Mouse (Mus musculus): ENCODE measurements around the gene Slc7a1. TPM values are rescaled to one million over a fixed set of nuclear protein-coding genes. Genes with fewer than 3 reads are reported as not detected.

Gene Slc7a1
- total and polyA plus RNA-seq, 3 experiments, result 20.5 to 78.3 (median 69.5) TPM

- DNase-seq (ENCODE audit: extremely low read depth), result no peak
- peaks cover 90% of the 10 kb centered on the region for H3K79me2 ChIP-seq (replicated peaks; ENCODE audit: control insufficient read depth, extremely low read depth, insufficient read depth, poor library complexity, severe bottlenecking)
- dilution Hi-C loops (cut with MboI; ENCODE audit: extremely low pct_ligation_motif_present, extremely low pct_unique_long_range_greater_than_20kb, low sequenced_read_pairs), result no loop called here
- no peaks in the 10 kb centered on the region for H3K27me3 ChIP-seq (replicated peaks)
- TF ChIP-seq IRF4 (IDR thresholded peaks at IDR 0.05; ENCODE audit: low read depth, low read length) (no peak), JUN (IDR thresholded peaks at IDR 0.05; ENCODE audit: insufficient read depth, low read depth, low read length) (no peak), RCOR1 (conservative IDR thresholded peaks at IDR 0.05; ENCODE audit: low read depth, low read length) (no peak), BHLHE40 (IDR thresholded peaks at IDR 0.05; ENCODE audit: low read depth, low read length) (no peak), TBP (conservative IDR thresholded peaks at IDR 0.05; ENCODE audit: low read depth, low read length) (no peak)
- H3K27ac ChIP-seq (ENCODE audit: insufficient read depth, low read depth), result no peak overlapping the region
- in situ Hi-C loops (cut with MboI; ENCODE audit: low pct_ligation_motif_present, low pct_unique_long_range_greater_than_20kb, low sequenced_read_pairs), result no loop called here
- no peak overlapping the region for H3K9ac ChIP-seq (ENCODE audit: insufficient read depth, low read depth)
- no peak overlapping the region for H3K4me2 ChIP-seq (ENCODE audit: insufficient read depth, low read depth, poor library complexity, severe bottlenecking)
- H3K36me3 ChIP-seq (replicated peaks in 1 of 2; ENCODE audit: control insufficient read depth in 1 of 2, insufficient read depth in 1 of 2, low read length in 1 of 2), result peaks cover 42 to 80% of the 10 kb centered on the region in 2 experiments
- peaks cover 21 to 90% of the 10 kb centered on the region in 2 experiments for H3K4me1 ChIP-seq (ENCODE audit: control insufficient read depth in 1 of 2, insufficient read depth in 2 of 2)
- no peak overlapping the region for H3K4me3 ChIP-seq (replicated peaks in 1 of 3; ENCODE audit: low read depth in 2 of 3, low read length in 2 of 3, poor library complexity in 1 of 3)
- peaks cover under 1% of the 10 kb centered on the region for H3K9me3 ChIP-seq (replicated peaks; ENCODE audit: low read length)
These were observed 6.9 kb downstream of the Slc7a1 start for GRCm38 (mm10) chr5:148392831-148393230.

- peak overlapping the region; percentile 85 for H3K4me2 ChIP-seq (ENCODE audit: insufficient read depth, low read depth, poor library complexity, severe bottlenecking)
- dilution Hi-C loops (cut with MboI; ENCODE audit: extremely low pct_ligation_motif_present, extremely low pct_unique_long_range_greater_than_20kb, low sequenced_read_pairs), result no loop called here
- peak overlapping the region; percentile 26 to 30 (median 27) for H3K4me3 ChIP-seq (replicated peaks in 1 of 3; ENCODE audit: low read depth in 2 of 3, low read length in 2 of 3, poor library complexity in 1 of 3)
- H3K79me2 ChIP-seq (replicated peaks; ENCODE audit: control insufficient read depth, extremely low read depth, insufficient read depth, poor library complexity, severe bottlenecking), result peaks cover 91% of the 10 kb centered on the region
- in situ Hi-C loops (cut with MboI; ENCODE audit: low pct_ligation_motif_present, low pct_unique_long_range_greater_than_20kb, low sequenced_read_pairs), result no loop called here
- peaks cover 9 to 83% of the 10 kb centered on the region in 2 experiments for H3K4me1 ChIP-seq (ENCODE audit: control insufficient read depth in 1 of 2, insufficient read depth in 2 of 2)
- H3K27ac ChIP-seq (ENCODE audit: insufficient read depth, low read depth), result peak overlapping the region; percentile 99
- peaks cover 3% of the 10 kb centered on the region for H3K9me3 ChIP-seq (replicated peaks; ENCODE audit: low read length)
- no peaks in the 10 kb centered on the region for H3K27me3 ChIP-seq (replicated peaks)
- DNase-seq (ENCODE audit: extremely low read depth), result peak; percentile 95
- peaks cover 47 to 84% of the 10 kb centered on the region in 2 experiments for H3K36me3 ChIP-seq (replicated peaks in 1 of 2; ENCODE audit: control insufficient read depth in 1 of 2, insufficient read depth in 1 of 2, low read length in 1 of 2)
- H3K9ac ChIP-seq (ENCODE audit: insufficient read depth, low read depth), result peak overlapping the region; percentile 48
- no peak for TF ChIP-seq NRF1 (IDR thresholded peaks at IDR 0.05; ENCODE audit: low read depth, low read length)
- no peak for TF ChIP-seq MAZ (IDR thresholded peaks at IDR 0.05; ENCODE audit: low read depth, low read length)
- TF ChIP-seq MAFK (IDR thresholded peaks at IDR 0.05; ENCODE audit: insufficient replicate concordance, low read length), result peak; percentile 53; the same call in 1 of the 2 replicates
- peak; percentile 91 for TF ChIP-seq EP300 (IDR thresholded peaks at IDR 0.05; ENCODE audit: low read length)
- peak; percentile 52 for TF ChIP-seq JUND (conservative IDR thresholded peaks at IDR 0.05; ENCODE audit: low read depth, low read length)
- TF ChIP-seq ETS1 (conservative IDR thresholded peaks at IDR 0.05; ENCODE audit: low read depth, low read length), result peak; percentile 80
- TF ChIP-seq NELFE (IDR thresholded peaks at IDR 0.05; ENCODE audit: low read depth, low read length), result no peak
- peak; percentile 52 for TF ChIP-seq POLR2A (IDR thresholded peaks at IDR 0.05; ENCODE audit: low read depth, low read length)
- peak; percentile 85 for TF ChIP-seq IRF4 (IDR thresholded peaks at IDR 0.05; ENCODE audit: low read depth, low read length)
- no peak for TF ChIP-seq CTCF (conservative IDR thresholded peaks at IDR 0.05 in 1 of 2, IDR thresholded peaks at IDR 0.05 in 1 of 2; ENCODE audit: low read depth in 2 of 2, low read length in 2 of 2)
- no peak; the same call in 1 of the 2 replicates for TF ChIP-seq CHD2 (IDR thresholded peaks at IDR 0.05; ENCODE audit: low read length)
- peak; percentile 55; the same call in 1 of the 2 replicates for TF ChIP-seq MYC (IDR thresholded peaks at IDR 0.05; ENCODE audit: low read depth, low read length)
- TF ChIP-seq PAX5 (IDR thresholded peaks at IDR 0.05; ENCODE audit: low read length), result no peak
- TF ChIP-seq ZMIZ1 (IDR thresholded peaks at IDR 0.05; ENCODE audit: low read depth, low read length), result peak; percentile 60; the same call in 1 of the 2 replicates
- peak; percentile 66; the same call in 1 of the 2 replicates for TF ChIP-seq UBTF (IDR thresholded peaks at IDR 0.05; ENCODE audit: low read depth, low read length)
- TF ChIP-seq SMC3 (IDR thresholded peaks at IDR 0.05; ENCODE audit: low read depth, low read length), result no peak
- peak; percentile 73 for TF ChIP-seq BHLHE40 (IDR thresholded peaks at IDR 0.05; ENCODE audit: low read depth, low read length)
- no peak for TF ChIP-seq HCFC1 (IDR thresholded peaks at IDR 0.05; ENCODE audit: low read depth, low read length)
- TF ChIP-seq GABPA (IDR thresholded peaks at IDR 0.05; ENCODE audit: insufficient replicate concordance, low read depth, low read length), result no peak
- TF ChIP-seq CHD1 (IDR thresholded peaks at IDR 0.05; ENCODE audit: low read depth, low read length), result peak; percentile 58; the same call in 1 of the 2 replicates
- 0 out of 2 replicates have a peak, but pooled peaks have one; percentile 64 for TF ChIP-seq KAT2A (IDR thresholded peaks at IDR 0.05; ENCODE audit: insufficient replicate concordance, low read length)
- peak; percentile 87 for TF ChIP-seq TCF12 (IDR thresholded peaks at IDR 0.05; ENCODE audit: low read depth, low read length)
- 0 out of 2 replicates have a peak, but pooled peaks have one; percentile 79 for TF ChIP-seq MEF2A (IDR thresholded peaks at IDR 0.05; ENCODE audit: borderline replicate concordance, low read depth, low read length)
- TF ChIP-seq RAD21 (IDR thresholded peaks at IDR 0.05; ENCODE audit: low read depth, low read length), result no peak; the same call in 1 of the 2 replicates
- peak; percentile 35; the same call in 1 of the 2 replicates for TF ChIP-seq MAX (IDR thresholded peaks at IDR 0.05; ENCODE audit: low read length)
- TF ChIP-seq RCOR1 (conservative IDR thresholded peaks at IDR 0.05; ENCODE audit: low read depth, low read length), result peak; percentile 68; the same call in 1 of the 2 replicates
- no peak for TF ChIP-seq ZC3H11A (IDR thresholded peaks at IDR 0.05; ENCODE audit: low read depth, low read length)
These were observed 10.4 kb downstream of the Slc7a1 start for GRCm38 (mm10) chr5:148389007-148389970.
